Mouse (Mus musculus): Measurements from ENCODE around the gene Nrn1. TPM values are rescaled to one million over a fixed set of nuclear protein-coding genes. Genes with fewer than 3 reads are reported as not detected.
A peak's percentile ranks its signal among the peaks of the same experiment; 100 is the strongest.

The Nrn1 gene
- polyA plus RNA-seq, 1 experiment from 2014 or later, result 1.9 TPM

DNA sequence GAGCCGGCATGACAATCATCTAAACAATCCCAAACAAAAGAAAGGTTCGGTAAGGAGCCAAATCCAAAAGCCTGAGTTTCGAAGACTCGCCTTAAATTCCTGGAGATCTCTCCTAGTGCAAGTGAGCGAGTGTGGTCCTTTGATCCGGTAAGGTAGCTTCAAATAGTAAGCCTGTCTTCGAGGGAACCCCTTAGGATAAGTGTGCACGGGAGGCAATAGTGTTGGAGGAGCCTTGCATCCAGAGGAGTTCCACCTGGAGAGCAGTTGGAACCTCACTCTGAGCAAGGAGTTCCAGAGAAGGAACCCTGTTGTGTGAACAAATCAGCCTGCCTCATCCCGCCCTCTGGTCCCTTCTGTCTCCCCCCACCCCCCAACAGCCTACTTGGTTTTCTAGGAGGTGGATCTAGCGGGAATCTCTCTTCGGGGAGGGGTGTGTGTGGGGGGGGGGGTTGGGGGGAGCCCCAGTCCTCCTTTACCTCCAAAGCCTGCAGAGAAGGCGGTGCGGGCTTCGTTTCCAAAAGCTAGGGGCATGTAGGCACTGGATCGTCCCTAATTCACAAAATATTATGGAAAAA lies 11.1 kb downstream of the Nrn1 start:
- Histone ChIP-seq H3K36me3 (no peaks in the 10 kb centered on the region), H3K9ac (no peak overlapping the region), H3K27ac (replicated peaks) (no peak overlapping the region), H3K9me3 (no peaks in the 10 kb centered on the region), H3K4me3 (peak overlapping the region; percentile 39), H3K4me2 (peak overlapping the region; percentile 60), H3K4me1 (peaks cover 26% of the 10 kb centered on the region), H3K27me3 (replicated peaks) (peaks cover 94% of the 10 kb centered on the region)
- 3% methylated on average over 15 of the region's 15 CpGs for WGBS
- ATAC-seq (ENCODE audit: extremely low read depth, insufficient number of reproducible peaks, low FRiP score, low TSS enrichment), result no peak

GRCm38 (mm10) chr13:36722309-36722708 lies 12.6 kb downstream of the Nrn1 start:
- Histone ChIP-seq H3K4me1 (peaks cover 23% of the 10 kb centered on the region), H3K36me3 (no peaks in the 10 kb centered on the region), H3K4me3 (no peak overlapping the region), H3K4me2 (no peak overlapping the region), H3K9ac (no peak overlapping the region), H3K27ac (replicated peaks) (no peak overlapping the region), H3K9me3 (no peaks in the 10 kb centered on the region), H3K27me3 (replicated peaks) (peaks cover 86% of the 10 kb centered on the region)
- ATAC-seq (ENCODE audit: extremely low read depth, insufficient number of reproducible peaks, low FRiP score, low TSS enrichment), result no peak

GRCm38 (mm10) chr13:36720297-36721017 lies 14.5 kb downstream of the Nrn1 start:
- no peak overlapping the region for H3K27ac ChIP-seq (replicated peaks)
- no peak overlapping the region for H3K9ac ChIP-seq
- H3K9me3 ChIP-seq, result no peaks in the 10 kb centered on the region
- 78% methylated on average over 5 of the region's 5 CpGs for WGBS
- no peaks in the 10 kb centered on the region for H3K36me3 ChIP-seq
- H3K27me3 ChIP-seq (replicated peaks), result peaks cover 70% of the 10 kb centered on the region
- no peak overlapping the region for H3K4me3 ChIP-seq
- H3K4me1 ChIP-seq, result peaks cover 12% of the 10 kb centered on the region
- no peak for ATAC-seq (ENCODE audit: extremely low read depth, insufficient number of reproducible peaks, low FRiP score, low TSS enrichment)
- no peak overlapping the region for H3K4me2 ChIP-seq

DNA sequence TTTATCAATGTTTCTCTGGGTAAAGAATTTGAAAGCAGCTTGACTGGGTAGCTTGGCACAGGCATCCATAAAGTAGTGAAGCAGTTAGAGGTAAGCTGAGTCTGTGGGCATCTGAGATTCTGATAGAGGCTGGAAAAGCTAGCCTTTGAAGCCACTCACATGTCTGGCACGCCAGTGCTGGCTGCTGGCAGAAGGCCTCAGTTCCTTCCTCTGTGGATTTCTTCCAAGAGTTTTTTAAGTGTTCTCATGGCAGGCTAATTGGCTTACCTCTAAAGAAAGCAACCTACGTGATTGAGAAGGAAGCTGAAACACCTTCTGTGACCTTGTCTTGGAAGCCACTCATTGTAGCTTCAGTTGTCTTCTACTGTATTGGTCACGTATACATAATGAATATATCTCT lies 17.6 kb downstream of the Nrn1 start:
- 56% methylated on average over 3 of the region's 3 CpGs for WGBS
- peaks cover 41% of the 10 kb centered on the region for H3K27me3 ChIP-seq (replicated peaks)
- no peak overlapping the region for H3K27ac ChIP-seq (replicated peaks)
- no peak for ATAC-seq (ENCODE audit: extremely low read depth, insufficient number of reproducible peaks, low FRiP score, low TSS enrichment)
- no peaks in the 10 kb centered on the region for H3K9me3 ChIP-seq
- H3K4me2 ChIP-seq, result no peak overlapping the region
- no peak overlapping the region for H3K4me3 ChIP-seq
- no peaks in the 10 kb centered on the region for H3K4me1 ChIP-seq
- H3K36me3 ChIP-seq, result no peaks in the 10 kb centered on the region
- no peak overlapping the region for H3K9ac ChIP-seq

- Histone ChIP-seq H3K9ac (no peak overlapping the region), H3K9me3 (no peaks in the 10 kb centered on the region), H3K36me3 (no peaks in the 10 kb centered on the region), H3K27ac (replicated peaks) (no peak overlapping the region), H3K27me3 (replicated peaks) (peaks cover 35% of the 10 kb centered on the region), H3K4me3 (no peak overlapping the region), H3K4me1 (no peaks in the 10 kb centered on the region), H3K4me2 (no peak overlapping the region)
- 41% methylated on average over 2 of the region's 2 CpGs for WGBS
- ATAC-seq (ENCODE audit: extremely low read depth, insufficient number of reproducible peaks, low FRiP score, low TSS enrichment), result no peak
These were observed 18.2 kb downstream of the Nrn1 start for GRCm38 (mm10) chr13:36716708-36717107.

DNA sequence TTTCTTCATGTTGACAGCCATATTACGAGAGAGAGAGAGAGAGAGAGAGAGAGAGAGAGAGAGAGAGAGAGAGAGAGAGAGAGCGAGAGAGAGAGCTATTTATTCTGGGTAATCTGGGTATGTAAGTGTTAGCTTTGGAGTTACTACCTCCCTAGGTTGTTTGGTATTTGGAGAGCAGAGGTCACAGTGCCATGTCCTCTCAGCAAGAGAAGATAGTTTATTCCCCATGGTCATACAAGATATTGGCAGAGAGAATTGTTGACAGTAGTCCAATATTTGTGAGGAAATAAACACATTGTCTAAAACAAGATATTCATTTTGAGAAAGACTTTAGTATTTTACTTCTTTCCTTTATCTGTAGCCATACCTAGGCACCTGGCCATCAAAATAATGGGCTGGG lies 20.8 kb downstream of the Nrn1 start:
- Histone ChIP-seq H3K27me3 (replicated peaks) (peaks cover 9% of the 10 kb centered on the region; the same call in 1 of the 2 replicates), H3K27ac (replicated peaks) (no peak overlapping the region), H3K9me3 (no peaks in the 10 kb centered on the region), H3K4me1 (no peaks in the 10 kb centered on the region), H3K4me2 (no peak overlapping the region), H3K9ac (no peak overlapping the region), H3K36me3 (no peaks in the 10 kb centered on the region), H3K4me3 (no peak overlapping the region)
- WGBS, result 73% methylated on average over 2 of the region's 2 CpGs
- ATAC-seq (ENCODE audit: extremely low read depth, insufficient number of reproducible peaks, low FRiP score, low TSS enrichment), result no peak

DNA sequence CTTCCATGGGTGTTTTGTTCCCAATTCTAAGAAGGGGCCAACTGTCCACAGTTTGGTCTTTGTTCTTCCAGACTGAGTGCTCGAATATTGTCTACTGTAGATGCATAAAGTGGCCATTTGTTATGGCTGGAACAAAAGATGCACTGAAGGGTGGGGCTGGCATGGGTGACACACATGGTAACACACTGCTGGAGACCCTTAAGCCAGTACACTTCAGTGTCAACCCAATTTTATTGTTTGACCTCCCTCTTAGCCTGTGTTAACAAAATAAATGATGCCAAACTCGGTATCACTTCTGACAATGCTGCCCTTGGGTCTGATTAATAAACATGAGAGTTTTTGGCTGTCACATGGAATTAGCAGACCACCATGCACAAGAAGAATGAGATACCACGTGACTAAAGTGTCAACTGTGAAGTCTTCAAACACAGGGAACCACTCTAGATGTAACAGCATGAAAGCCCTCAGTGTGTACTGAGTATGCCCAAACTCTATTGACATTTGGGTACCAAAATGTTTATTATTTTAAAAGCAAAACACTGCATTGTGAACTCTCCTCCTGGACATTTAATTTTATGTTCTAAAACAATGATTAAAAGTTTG lies 27.7 kb downstream of the Nrn1 start:
- Histone ChIP-seq H3K4me2 (no peak overlapping the region), H3K36me3 (no peaks in the 10 kb centered on the region), H3K4me1 (no peaks in the 10 kb centered on the region), H3K9ac (no peak overlapping the region), H3K9me3 (no peaks in the 10 kb centered on the region), H3K27ac (replicated peaks) (no peak overlapping the region), H3K4me3 (no peak overlapping the region), H3K27me3 (replicated peaks) (no peaks in the 10 kb centered on the region)
- ATAC-seq (ENCODE audit: extremely low read depth, insufficient number of reproducible peaks, low FRiP score, low TSS enrichment), result no peak
- 57% methylated on average over 3 of the region's 3 CpGs for WGBS

DNA sequence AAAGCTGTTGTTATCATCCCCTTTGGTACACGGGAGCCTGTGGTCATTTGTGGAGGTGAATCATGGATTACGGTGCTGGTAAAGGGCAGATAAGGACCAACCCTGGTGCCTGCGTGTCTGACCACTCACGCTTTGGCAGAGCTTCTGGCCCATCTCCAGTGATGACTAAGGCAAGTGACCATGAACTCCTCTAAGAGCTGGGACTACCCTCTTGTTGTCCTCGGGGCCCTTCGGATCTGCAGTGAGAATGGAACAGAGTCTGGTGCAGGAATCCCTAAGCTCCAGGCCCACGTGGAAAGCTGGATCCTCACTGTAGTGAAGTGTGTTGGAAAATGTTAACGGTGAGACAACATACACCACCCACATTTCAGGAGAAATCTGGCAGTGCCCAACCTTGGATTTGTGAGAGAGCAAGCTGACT lies 38.6 kb downstream of the Nrn1 start:
- Histone ChIP-seq H3K4me1 (peaks cover 7% of the 10 kb centered on the region), H3K36me3 (no peaks in the 10 kb centered on the region), H3K9ac (no peak overlapping the region), H3K27me3 (replicated peaks) (no peaks in the 10 kb centered on the region), H3K9me3 (no peaks in the 10 kb centered on the region), H3K4me3 (no peak overlapping the region), H3K4me2 (0 out of 2 replicates have a peak overlapping the region, but pooled peaks have one; percentile 31), H3K27ac (replicated peaks) (0 out of 2 replicates have a peak overlapping the region, but pooled peaks have one; percentile 2)
- no peak for ATAC-seq (ENCODE audit: extremely low read depth, insufficient number of reproducible peaks, low FRiP score, low TSS enrichment)
- 57% methylated on average over 8 of the region's 8 CpGs for WGBS

GRCm38 (mm10) chr13:36695516-36696201 lies 39.3 kb downstream of the Nrn1 start:
- H3K36me3 ChIP-seq, result no peaks in the 10 kb centered on the region
- 43% methylated on average over 7 of the region's 7 CpGs for WGBS
- no peak overlapping the region for H3K27ac ChIP-seq (replicated peaks)
- ATAC-seq (ENCODE audit: extremely low read depth, insufficient number of reproducible peaks, low FRiP score, low TSS enrichment), result no peak
- H3K9ac ChIP-seq, result no peak overlapping the region
- no peaks in the 10 kb centered on the region for H3K9me3 ChIP-seq
- H3K4me2 ChIP-seq, result 0 out of 2 replicates have a peak overlapping the region, but pooled peaks have one; percentile 31
- no peak overlapping the region for H3K4me3 ChIP-seq
- H3K4me1 ChIP-seq, result peaks cover 7% of the 10 kb centered on the region
- H3K27me3 ChIP-seq (replicated peaks), result no peaks in the 10 kb centered on the region

DNA sequence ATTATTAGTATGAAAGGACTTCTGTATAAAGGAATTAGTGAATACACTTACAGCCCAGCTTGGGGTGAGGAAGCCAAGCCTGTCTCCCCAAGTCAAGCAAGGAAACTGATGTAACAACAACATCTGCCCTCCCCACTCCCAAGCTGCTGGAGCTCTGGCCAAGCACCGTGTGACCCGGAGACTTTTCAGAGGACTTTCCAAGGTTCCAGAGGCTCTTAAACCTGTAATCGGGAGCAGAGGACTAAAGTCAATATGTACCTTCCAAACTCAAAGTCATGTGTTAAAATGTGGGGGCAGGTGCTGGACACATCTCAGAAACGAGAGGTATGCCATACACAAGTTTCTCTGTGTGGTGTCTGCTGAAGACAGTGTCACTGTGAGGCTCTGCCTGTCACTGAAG lies 51.4 kb downstream of the Nrn1 start:
- ATAC-seq (ENCODE audit: extremely low read depth, insufficient number of reproducible peaks, low FRiP score, low TSS enrichment), result no peak
- no peak overlapping the region for H3K27ac ChIP-seq (replicated peaks)
- H3K9ac ChIP-seq, result no peak overlapping the region
- peaks cover 6% of the 10 kb centered on the region; the same call in 1 of the 2 replicates for H3K9me3 ChIP-seq
- H3K36me3 ChIP-seq, result no peaks in the 10 kb centered on the region
- H3K4me3 ChIP-seq, result no peak overlapping the region
- H3K4me1 ChIP-seq, result no peaks in the 10 kb centered on the region
- no peak overlapping the region for H3K4me2 ChIP-seq
- 0 out of 2 replicates have a peak, but pooled peaks cover 7% of the 10 kb centered on the region for H3K27me3 ChIP-seq (replicated peaks)
- 70% methylated on average over 4 of the region's 4 CpGs for WGBS

GRCm38 (mm10) chr13:36680690-36681355 lies 54.1 kb downstream of the Nrn1 start:
- Histone ChIP-seq H3K4me2 (no peak overlapping the region), H3K4me3 (no peak overlapping the region), H3K27ac (replicated peaks) (no peak overlapping the region), H3K27me3 (replicated peaks) (0 out of 2 replicates have a peak, but pooled peaks cover 10% of the 10 kb centered on the region), H3K4me1 (no peaks in the 10 kb centered on the region), H3K9me3 (no peaks in the 10 kb centered on the region), H3K36me3 (no peaks in the 10 kb centered on the region), H3K9ac (no peak overlapping the region)
- no peak for ATAC-seq (ENCODE audit: extremely low read depth, insufficient number of reproducible peaks, low FRiP score, low TSS enrichment)
- 77% methylated on average over 8 of the region's 8 CpGs for WGBS

All from heart, embryonic 13.5 days (tissue).